Mouse (Mus musculus): Measurements from ENCODE around the gene Ifit3. TPM values are rescaled to one million over a fixed set of nuclear protein-coding genes. Genes with fewer than 3 reads are reported as not detected.
"Not testable (repeated sequence)": the region's sequence is repeated elsewhere in the genome, so short reads cannot be mapped to it uniquely, and the experiment has no call there.

Ifit3 gene
- polyA plus RNA-seq (2012; rRNA removed): 4.1 TPM in 2 replicates

DNA sequence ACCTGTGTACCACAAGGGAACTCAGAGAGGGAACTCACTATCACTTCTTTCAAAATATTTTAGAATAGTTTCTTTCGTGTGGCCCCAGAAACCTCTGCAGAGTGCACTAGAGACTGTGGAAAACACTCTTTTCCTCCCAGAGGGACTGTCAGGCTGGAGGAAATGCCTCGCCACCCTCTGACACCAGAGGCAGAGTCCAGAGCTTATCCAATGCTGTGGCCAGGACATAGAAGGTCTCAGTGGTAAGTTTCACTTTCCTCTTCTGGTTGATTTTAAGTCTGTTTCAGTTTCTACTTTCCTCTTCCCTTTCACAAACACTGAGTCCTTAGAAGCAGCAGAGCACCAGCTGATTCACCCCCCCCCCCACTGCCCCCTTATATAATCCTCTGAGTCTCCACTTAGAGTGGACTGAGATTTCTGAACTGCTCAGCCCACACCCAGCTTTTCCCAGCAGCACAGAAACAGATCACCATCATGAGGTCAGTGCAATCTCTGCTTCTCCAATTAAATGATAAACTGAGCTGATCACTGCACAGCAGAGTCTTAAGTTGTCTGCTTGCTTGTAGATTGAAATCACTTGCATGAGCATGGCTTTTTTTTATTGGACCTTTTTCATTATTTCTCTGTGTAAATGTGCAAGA lies at the start of gene Ifit3:
Ifit3 (plus strand) TSS at position 406 of the 641 bp plus-strand sequence.
- not testable (repeated sequence) for DNase-seq (ENCODE audit: low read depth)

DNA sequence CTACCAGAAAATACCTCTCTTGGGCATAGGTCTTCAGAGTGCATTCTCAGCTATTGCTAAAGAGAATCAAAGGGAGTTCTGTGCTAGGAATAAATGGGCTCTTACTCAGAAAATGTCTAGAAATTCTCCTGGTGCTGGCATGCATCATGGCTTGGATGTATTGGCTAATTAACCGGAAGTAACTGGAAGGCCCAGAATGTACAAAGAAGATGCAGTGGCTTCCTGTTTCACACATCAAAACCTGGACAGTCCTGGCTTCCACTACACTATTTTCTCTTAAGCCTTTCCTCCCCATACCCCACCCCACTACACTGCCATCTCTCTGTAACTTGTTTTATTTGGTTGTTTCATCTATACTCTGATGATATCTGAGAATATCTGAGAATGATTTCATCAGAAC lies 43.9 kb upstream of the Ifit3 start:
- DNase-seq (ENCODE audit: low read depth): no peak

DNA sequence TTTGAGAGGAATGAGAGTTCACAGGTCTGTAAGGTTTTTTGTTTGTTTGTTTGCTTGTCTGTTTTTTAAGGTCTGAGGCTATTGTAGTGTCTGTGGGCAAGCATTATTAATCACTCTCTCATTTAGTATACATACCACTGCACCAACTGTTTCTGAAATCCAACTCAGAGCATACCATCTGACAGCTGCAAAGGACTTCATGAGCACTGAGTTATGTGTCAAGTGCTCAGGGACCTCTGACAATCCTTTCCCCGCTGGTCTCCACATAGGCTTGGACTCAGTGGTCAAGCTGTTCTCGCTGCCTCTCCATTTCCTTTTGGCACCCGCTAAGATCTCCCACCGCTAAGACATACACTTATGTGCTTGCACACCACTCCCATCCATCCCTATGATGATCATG lies 37.1 kb upstream of the Ifit3 start:
- DNase-seq (ENCODE audit: low read depth): no peak

DNA sequence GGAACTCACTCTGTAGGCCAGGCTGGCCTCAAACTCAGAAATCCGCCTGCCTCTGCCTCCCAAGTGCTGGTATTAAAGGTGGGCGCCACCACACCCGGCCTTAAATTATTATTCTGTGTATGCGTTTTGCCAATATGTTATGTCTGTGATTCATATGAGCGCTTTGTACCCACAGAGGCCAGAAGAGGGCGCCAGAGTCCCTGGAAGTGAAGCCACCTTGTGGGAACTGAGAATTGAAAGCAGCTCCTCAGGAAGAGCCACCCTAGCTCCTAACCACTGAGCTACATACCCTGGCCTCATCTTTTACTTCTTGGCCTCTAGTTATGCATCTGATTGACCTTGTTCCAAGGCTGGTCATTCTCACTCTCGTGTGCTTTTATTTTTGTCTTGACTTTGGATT lies 35.4 kb upstream of the Ifit3 start:
- DNase-seq (ENCODE audit: low read depth): no peak

DNA sequence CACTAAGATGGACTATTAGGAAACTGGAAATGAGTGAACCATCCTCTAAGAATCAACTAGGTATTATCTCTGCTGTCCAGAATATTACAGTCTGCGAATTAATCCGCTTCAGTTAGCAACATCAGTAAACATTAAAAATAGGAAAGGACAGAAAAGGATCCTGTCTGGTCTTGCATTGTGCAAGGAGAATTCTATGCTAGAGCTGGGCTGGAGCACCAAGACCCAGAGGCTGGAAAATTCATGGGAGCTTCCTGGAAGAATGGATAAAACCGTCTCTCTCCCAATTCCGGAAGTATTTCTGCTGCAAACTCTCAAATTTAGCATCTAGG lies 33.2 kb upstream of the Ifit3 start:
- DNase-seq (ENCODE audit: low read depth): no peak

DNA sequence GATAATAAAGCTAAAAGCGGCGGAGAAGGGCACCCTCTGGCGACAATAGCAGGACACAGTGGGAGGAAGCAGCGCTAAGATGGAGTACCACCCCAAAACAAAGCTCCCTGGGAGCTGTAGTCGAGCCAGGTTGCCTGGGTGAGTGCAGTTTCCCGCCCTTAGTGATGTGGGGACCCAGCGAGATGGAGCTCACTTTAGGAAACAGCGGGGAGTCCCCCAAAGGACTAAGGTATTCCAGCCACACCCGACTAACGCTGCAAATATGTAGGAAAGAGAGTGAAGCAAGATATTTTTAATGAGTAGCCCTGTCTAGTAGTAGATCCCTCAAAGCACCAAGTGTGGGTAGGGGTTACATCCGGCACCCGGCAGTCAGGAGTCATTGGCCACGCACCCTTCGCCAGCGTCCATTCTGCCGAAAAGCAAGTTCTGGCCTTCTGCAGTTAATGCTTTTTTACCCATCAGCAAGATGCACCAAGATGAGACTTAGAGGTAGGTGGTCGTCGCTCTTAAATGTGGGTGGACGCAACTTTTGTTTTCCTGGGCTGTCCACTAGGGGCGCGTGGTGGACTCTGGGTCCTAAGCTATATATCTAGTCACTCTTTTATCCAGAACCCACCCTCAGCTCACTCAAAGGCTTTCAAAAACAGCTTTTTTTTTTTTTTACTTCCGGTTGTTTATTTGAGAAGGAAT lies 32.7 kb upstream of the Ifit3 start, which contains the start of gene Ifit2:
Ifit2 (plus strand) TSS at position 161 of the 690 bp plus-strand sequence.
- no peak for DNase-seq (ENCODE audit: low read depth)

DNA sequence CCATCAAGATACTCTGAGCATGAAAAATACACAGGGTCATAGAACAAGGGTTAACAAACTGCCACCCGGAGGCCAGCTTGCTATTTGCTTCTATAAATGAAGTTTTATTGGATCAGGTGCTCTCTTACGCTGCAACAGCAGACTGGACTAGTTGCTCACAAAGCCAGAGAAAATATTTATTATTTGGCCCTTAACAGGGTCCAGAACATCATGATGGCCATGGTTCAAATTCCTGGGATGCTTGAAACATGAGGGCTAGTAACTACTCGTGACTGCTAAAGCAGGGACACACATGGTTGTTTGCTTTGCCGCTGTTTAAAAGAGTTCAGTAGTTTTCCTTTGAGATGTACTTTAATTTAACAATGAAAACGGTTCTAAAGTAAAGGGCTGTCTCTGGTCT lies 31.4 kb upstream of the Ifit3 start:
- DNase-seq (ENCODE audit: low read depth): no peak

DNA sequence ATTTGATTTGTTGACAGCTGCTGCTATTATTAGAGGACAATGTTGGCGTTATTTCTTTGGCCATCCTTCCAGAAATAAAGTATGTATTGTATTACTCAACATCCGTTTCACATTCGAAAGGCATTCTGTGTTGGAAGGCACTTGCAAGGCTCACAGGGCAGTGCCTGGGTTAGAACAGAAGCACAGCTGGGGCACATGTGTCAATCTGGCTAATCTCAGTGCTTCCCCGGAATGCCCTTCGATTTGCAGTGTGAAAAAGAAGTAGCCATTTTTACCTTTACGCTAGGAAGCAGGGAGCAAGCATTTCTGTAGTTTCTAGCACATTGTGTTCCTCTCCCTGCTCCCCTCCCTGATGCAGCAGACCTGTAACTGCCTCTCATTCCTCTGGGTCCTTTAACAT lies 30.3 kb upstream of the Ifit3 start:
- no peak for DNase-seq (ENCODE audit: low read depth)

DNA sequence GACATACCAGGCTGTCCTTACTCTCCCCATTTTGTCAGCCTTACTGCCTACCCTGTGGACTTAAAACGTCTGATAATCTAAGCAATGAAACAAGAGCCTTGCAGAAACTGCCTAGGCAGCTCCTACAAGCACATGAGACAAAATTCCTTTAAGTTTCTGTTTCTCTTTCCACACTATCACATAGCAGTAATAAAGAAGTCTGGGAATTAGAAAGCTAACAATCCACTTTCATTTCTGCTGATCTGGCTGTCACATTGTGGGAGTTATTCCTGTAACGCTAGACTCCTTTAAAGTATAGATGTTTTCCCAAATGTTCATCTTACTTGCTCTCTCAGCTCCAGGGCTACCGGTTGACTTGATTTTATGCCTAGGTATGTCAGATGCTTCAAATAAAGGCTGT lies 29.8 kb upstream of the Ifit3 start:
- no peak for DNase-seq (ENCODE audit: low read depth)

DNA sequence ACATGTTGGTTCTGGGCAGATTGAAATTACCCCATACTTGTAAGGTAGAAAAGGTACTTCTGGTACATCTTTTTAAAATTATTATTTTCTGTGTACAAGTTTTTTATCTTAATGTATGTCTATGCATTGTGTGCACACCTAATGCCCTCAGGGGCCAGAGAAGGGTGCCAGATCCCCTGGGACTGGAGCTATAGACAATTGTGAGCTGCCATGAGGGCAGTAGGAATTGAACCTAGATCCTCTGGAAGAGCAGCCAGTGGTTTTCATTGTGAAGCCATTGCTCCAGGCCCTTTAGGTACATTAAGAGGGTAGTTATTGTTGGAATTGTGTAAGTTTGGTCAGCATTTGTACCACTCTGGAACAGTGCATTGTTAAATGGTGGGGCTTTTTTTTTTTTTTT lies 29.3 kb upstream of the Ifit3 start:
- no peak for DNase-seq (ENCODE audit: low read depth)

DNA sequence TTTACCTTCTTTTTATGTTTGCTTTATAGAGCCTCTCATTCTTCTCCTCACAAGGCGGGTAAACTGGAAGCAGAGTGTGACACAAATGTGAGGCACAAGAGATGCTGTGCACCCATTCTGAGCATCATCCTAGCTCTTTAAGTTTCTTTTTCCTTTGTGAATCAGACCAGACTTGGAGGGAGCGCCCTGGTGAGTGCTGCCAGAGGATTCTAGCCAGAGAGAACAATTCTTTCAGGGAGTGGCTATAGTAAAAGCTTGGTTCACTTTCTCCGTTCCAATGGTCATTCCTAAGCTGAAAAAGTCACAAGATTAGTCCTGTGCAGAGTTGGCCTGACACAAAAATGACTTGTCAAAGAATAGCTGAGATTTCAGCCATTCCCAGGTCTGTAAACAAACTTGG lies 26.7 kb upstream of the Ifit3 start:
- no peak for DNase-seq (ENCODE audit: low read depth)

DNA sequence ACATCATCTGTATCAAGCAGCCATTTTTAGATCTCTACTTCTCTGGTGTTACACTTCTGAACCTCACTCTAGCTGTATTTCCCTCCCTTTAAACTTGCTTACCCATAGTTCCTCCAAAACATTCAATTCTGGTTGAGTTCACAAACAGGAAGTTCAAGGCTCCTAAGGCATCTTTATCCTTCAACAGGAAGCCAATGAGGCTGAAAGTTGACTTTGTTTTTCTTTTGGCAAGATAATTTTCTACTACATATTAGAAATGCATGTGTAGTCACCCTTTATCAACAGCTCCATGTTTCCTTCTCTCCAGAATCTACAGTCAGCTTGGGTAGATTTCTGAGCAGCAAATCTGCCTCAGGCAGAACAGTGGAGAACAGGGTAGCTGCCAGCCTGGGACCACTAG lies 20.8 kb upstream of the Ifit3 start:
- no peak for DNase-seq (ENCODE audit: low read depth)

DNA sequence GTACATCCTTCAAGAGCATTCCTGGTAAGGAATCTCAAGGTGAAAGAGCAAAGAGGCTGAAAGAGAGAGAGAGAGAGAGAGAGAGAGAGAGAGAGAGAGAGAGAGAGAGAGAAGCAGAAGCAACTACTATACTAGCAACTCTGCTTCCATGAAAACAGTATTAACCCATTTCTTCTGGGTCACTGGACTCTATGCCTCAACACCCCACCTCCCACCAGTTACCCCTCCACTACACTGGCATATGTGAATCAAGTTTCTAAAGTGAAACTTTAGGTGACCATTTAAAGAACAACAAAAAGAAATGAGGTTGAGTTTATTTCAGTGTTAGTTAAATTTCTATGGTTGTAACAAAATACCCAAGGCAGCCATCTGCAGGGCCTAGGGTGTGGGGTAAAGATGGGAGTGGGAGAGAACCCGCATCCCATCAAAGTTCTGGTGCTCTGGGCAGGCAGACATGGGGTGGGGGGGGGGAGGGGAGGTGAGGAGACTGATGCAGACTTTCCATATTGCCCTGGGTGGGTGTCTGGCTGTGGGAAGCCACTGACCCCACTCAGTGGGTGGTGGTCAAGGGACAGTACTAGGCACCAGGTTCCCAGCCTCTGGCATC lies 17.1 kb upstream of the Ifit3 start:
- DNase-seq (ENCODE audit: low read depth): no peak

DNA sequence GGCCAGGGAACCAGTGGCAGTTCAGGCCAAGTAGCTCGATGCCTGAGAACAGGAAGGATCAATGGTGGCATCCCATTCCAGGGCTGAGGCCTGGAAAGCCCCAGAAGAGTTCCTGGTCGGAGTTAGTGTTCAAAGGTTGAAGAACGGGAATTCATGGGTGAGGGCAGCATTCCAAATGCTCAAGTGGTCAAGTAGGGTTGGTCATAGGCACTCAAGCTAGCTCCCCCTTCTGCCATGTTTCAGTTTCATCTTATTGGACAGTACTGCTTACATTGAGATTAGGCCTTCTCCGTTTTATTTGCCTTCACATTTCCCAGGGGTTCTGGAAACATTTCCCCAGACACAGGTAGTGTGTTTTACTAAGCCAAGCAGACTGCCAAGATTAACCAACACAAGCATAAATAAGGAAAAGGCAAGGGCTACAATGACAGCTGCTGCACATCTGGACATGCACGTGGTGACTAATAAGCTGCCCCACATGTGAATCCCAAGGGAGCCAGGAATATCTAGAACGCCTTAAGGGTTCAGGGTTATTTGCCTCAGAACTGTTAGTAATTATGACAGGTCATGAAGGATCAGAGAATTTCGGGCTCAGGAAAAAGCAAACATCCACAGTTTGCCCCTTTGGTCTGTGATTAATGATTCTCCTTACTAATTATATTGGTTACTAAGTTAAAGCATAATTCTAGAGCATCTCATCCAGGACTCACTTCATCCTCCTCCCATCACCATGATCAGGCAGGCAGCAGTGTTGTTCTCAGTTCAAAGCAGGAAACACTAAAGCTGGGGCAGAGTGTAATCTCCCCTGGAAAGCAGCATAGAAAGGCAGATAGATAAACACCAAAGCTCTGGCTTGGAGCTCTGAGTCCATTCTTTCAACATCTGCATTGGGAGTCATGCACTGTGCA lies 14.1 kb upstream of the Ifit3 start:
- DNase-seq (ENCODE audit: low read depth): no peak

DNA sequence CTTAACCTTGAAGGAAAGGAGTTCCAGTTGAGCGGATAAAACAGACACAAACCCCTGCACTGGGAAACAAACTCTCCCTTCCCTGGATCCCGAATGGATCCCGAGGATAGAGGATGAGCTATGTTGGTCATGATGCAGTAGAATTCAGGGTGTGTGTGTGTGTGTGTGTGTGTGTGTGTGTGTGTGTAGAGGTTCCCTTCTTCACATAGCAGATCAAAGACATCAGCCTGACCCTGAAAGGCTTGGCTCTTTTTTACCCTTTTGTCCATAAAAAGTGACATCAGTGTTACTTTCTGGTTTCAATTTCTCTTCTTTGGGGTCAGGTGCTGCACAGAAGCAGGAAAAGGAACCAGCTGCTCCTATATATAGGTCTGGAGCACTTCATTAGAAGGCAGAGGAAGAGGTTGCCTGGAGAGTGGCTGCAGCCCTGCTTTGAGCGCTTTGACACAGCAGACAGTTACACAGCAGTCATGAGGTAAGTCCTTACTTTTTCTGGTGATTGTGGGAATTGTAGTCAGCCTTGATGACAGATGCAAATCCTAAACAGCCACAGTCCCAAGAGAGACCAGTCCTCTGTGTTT lies 13.3 kb upstream of the Ifit3 start:
- no peak for DNase-seq (ENCODE audit: low read depth)

DNA sequence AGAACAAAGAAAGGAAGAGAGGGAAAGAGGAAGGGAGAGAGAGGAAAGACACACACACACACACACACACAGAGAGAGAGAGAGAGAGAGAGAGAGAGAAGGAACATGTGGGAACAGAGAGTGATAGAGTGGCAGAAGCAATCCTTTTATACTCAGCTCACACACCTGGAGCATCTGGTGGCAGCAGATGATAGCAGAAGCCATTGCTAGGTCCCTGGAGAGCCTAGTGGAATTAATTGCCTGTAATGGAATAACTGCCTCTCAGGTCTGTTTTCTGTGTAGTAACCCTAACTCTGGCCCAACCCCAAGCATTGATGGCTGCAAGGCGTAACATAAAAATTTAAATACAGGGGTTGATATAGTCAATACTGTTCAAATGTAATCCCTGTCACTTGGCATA lies 12.3 kb upstream of the Ifit3 start:
- no peak for DNase-seq (ENCODE audit: low read depth)

DNA sequence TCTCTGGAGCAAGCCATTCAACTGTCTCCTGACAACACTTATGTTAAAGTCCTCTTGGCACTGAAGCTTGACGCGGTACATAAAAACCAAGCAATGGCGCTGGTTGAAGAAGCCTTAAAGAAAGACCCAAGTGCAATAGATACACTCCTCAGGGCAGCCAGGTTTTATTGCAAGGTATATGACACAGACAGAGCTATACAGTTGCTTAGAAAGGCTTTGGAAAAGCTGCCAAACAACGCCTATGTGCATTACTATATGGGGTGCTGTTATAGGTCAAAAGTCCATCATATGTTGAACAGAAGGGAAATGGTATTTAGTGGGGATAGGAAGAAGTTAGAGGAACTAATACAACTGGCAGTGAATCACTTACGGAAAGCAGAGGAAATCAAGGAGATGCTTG lies 9.7 kb upstream of the Ifit3 start:
- DNase-seq (ENCODE audit: low read depth): no peak

DNA sequence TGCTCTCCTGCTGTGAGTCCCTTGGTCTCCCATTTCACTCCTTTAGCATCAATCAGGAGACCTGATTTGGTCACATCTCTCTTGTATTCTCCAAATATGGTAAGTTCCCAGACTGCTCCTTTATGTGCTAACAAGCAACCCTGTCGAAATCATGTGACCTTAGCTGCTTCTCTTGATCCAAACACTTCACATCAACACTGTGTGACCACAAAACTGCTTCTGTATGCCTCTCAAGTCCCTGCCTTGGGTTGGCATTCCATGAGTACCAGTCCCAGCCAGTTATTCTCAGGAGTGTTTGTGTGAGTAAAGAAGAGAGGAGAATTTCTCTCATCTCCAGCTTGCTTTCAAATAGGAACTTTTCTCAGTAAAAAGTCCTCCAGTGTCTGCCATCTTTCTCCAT lies 6.2 kb upstream of the Ifit3 start:
- DNase-seq (ENCODE audit: low read depth): no peak

DNA sequence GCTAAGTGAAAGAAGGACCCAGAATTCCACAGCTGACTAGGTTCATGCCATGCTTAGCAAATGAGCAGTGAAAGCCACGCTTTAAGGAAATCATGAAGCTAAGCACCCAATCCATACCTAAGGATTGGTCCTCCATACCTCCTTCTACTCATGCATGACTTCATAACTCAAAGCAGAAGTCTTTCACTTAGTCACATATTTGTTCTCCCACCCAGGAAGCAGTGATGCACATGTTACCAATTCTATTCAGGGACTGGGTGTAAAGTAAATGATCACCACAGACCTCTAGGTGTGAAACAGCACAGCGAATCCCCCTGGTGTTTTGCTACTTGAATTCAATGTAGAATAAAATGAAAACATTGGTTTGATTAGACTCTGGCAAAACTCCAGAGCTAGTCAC lies 635 bp upstream of the Ifit3 start:
- not testable (repeated sequence) for DNase-seq (ENCODE audit: low read depth)

DNA sequence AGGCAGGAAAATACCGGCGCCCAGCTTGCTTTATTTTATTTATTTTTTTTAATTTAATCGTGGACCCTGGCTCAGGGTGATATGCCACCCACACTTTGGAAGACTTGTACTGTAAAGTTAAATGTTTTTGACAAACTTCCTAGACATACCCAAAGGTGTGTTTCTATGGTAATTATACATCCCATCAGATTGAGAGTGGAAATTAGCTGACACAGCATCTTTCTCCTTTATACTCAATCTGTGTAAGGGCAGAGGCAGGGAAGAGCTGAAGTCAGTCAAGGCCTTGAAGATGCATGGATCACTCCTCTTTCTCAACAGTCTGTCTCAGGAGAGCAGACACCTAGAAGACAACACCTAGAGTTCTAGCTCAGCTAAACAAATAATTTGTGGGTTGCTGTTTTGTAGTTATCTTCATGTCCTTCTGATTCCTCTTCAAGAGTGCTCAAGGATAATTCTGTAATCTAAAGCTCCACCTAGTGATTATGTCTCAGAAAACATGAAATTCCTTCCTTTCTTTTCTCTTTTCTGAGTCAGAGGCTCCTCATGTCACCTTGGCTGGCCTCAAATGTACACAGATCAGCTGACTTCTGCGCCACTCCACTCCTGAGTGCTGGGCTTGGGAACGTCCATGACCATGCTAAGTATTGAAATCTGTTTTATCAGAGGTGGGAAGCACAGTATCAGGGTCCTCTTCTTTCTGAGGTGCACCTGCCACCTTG lies 2.6 kb downstream of the Ifit3 start:
- DNase-seq (ENCODE audit: low read depth): not testable (repeated sequence)
